Comparison of ENCODE assay signal across 8 mouse cellular contexts in the genomic region with DNA sequence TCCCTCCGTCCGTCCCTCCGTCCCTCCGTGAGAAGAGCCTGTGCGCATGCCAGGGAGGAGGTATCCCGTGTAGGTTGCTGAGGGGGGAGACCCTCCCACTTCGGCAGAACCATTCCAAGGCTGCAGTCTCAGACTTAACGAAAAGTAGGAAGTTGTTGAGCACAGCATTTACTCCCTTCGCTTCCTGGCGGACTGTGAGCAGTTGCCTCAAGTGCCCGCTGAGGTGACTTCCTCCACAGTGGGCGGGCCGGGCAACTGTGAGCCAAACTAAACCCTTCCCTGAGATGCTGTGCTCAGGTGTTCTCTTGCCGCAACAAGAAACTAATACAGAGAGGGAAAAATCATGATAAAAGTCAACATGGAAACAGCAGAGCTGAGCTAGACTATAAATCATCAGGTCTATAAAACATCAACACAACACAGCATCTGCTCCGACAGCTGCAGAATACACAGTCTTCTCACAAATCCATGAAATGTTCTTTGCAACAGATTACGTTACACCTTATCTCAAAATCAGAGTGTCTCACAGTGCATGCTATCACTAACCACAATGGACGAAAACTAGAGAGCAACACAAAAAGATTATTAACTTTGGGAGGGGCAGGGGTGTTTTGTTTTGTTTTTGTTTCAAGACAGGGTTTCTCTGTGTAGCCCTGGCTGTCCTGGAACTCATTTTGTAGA.
A peak's percentile ranks its signal among the peaks of the same experiment; 100 is the strongest.
DNase-seq lines count a peak whose midpoint lies in the region; ATAC-seq and TF ChIP-seq lines count a peak whose summit lies in the region.
"Had no signal": no experiment of that assay in that cellular context is flagged by ENCODE, and none has a peak within 500 bp of the region (broad histone marks: within the 10 kb centered on the region; RNA-seq: fewer than 3 reads in every experiment).

No protein-coding gene starts in this region.

- in situ Hi-C loops in ES-E14 (cut with MboI; ENCODE audit: low sequenced_read_pairs in 2 of 2, unreplicated experiment in 2 of 2) = no loop called here

- H3K27ac ChIP-seq in ES-E14 (ENCODE audit: insufficient read depth, low read depth, low read length, poor library complexity, severe bottlenecking) = no peak overlapping the region
- no peak overlapping the region for H3K27ac ChIP-seq in hindbrain, embryonic 12.5 days

- H3K36me3 ChIP-seq in ES-E14 (ENCODE audit: control insufficient read depth, insufficient read depth, low read length, poor library complexity, severe bottlenecking) = peaks cover 2% of the 10 kb centered on the region; the same call in 1 of the 2 replicates
- H3K36me3 ChIP-seq in hindbrain, embryonic 12.5 days = no peaks in the 10 kb centered on the region

- peak overlapping the region; percentile 19; the same call in 1 of the 2 replicates for H3K4me2 ChIP-seq in hindbrain, embryonic 12.5 days (replicated peaks)

- 74% methylated on average over 17 of the region's 17 CpGs for WGBS in hindbrain, embryonic 12.5 days

- DNase-seq in CD4-positive, CD25-positive, alpha-beta regulatory T cell, adult 2 months (ENCODE audit: low read depth, low spot score) = peak; percentile 24
- DNase-seq in ES-E14 (ENCODE audit: low read depth, low spot score) = no peak
- DNase-seq in lung, postnatal 36 days = peak; percentile 39
- no peak for DNase-seq in spleen, postnatal 4 days (ENCODE audit: low spot score in 2 of 2)
- no peak for DNase-seq in right cerebral cortex, postnatal 4 days
- no peak for DNase-seq in thymus, adult 18-20 months

- H3K9ac ChIP-seq in ES-E14 (ENCODE audit: insufficient read depth, low read depth, low read length, poor library complexity, severe bottlenecking) = 0 out of 2 replicates have a peak overlapping the region, but pooled peaks have one; percentile 22
- H3K9ac ChIP-seq in hindbrain, embryonic 12.5 days = no peak overlapping the region

- H3K9me3 ChIP-seq in ES-E14 (ENCODE audit: control insufficient read depth, insufficient read depth, low read depth, low read length) = no peaks in the 10 kb centered on the region
- no peaks in the 10 kb centered on the region for H3K9me3 ChIP-seq in hindbrain, embryonic 12.5 days (replicated peaks)

- H3K4me3 ChIP-seq in ES-E14 (ENCODE audit: insufficient read depth in 1 of 2, low read depth in 1 of 2, low read length in 2 of 2, poor library complexity in 1 of 2, severe bottlenecking in 1 of 2) = peak overlapping the region; percentile 39 to 53
- H3K4me3 ChIP-seq in hindbrain, embryonic 12.5 days = no peak overlapping the region
- H3K4me3 ChIP-seq: erythroblast, embryonic 14.5 days had no signal

- H3K4me1 ChIP-seq in ES-E14 (ENCODE audit: control insufficient read depth in 2 of 2, insufficient read depth in 2 of 2, low read length in 2 of 2, poor library complexity in 1 of 2) = peaks cover 0 to 2% of the 10 kb centered on the region in 2 experiments; a peak in 1 of 4 replicates
- no peaks in the 10 kb centered on the region for H3K4me1 ChIP-seq in hindbrain, embryonic 12.5 days

- H3K27me3 ChIP-seq in hindbrain, embryonic 12.5 days = no peaks in the 10 kb centered on the region

- ATAC-seq in hindbrain, embryonic 12.5 days (ENCODE audit: low FRiP score) = no peak

TF ChIP-seq in ES-E14, 5 proteins besides CTCF, POLR2A, EP300 and RAD21:
- no peak for TF ChIP-seq ZNF384 (IDR thresholded peaks at IDR 0.05; ENCODE audit: low read depth, low read length)
- no peak for TF ChIP-seq MAFK (IDR thresholded peaks at IDR 0.05; ENCODE audit: insufficient read depth, low read depth, low read length)
- TF ChIP-seq CHD2 (IDR thresholded peaks at IDR 0.05; ENCODE audit: low read depth, low read length) = no peak
- TF ChIP-seq ZC3H11A (IDR thresholded peaks at IDR 0.05; ENCODE audit: borderline replicate concordance, low read depth, low read length) = no peak
- TF ChIP-seq HCFC1 (IDR thresholded peaks at IDR 0.05; ENCODE audit: borderline replicate concordance, insufficient read depth, low read length) = no peak

Comparison
In these comparisons a context has a peak if more than half of its experiments do, and no peak if none do; other contexts are left out.
1. DNase-seq: peak in CD4-positive, CD25-positive, alpha-beta regulatory T cell, adult 2 months (single experiment) and lung, postnatal 36 days (single experiment); none in ES-E14 (single experiment), spleen, postnatal 4 days (0 of 2), right cerebral cortex, postnatal 4 days (single experiment) and thymus, adult 18-20 months (0 of 2).